ENCODE assay signal across 15 mouse cellular contexts in the genomic region with DNA sequence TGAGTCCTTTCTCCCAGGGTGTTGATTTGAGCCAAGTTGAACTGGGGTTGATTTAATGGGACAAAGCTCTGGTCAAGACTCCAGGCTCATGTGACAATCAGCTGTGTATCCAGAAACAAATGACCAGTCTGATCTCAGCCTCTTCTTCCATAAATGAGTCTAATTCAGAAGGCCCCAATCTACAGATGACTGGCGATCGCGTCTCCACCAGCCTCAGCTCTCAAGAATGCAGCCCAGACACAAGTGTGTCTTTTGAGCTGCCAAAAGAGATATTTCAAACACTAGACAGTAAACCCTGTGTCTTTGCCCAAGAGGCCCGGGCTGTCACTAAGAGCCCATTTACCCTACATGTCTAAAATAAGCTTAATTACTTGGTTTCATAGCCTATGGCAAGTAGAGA.
DNase-seq lines count a peak whose midpoint lies in the region.
"Had no signal": no experiment of that assay in that cellular context is flagged by ENCODE, and none has a peak within 500 bp of the region (broad histone marks: within the 10 kb centered on the region; RNA-seq: fewer than 3 reads in every experiment).

No protein-coding gene starts in this region.

- DNase-seq in layer of hippocampus, adult 11-12 months (ENCODE audit: low spot score): peak; percentile 28
- no peak for DNase-seq in layer of hippocampus, postnatal 10 days (ENCODE audit: low spot score in 2 of 2)
- DNase-seq in left cerebral cortex, adult 9 months (ENCODE audit: low spot score in 2 of 2): peak; percentile 33 to 35
- no peak for DNase-seq in left cerebral cortex, adult 18-20 months (ENCODE audit: low spot score in 2 of 2)
- DNase-seq in retina, embryonic 14.5 days (ENCODE audit: low spot score): peak; percentile 57
- no peak for DNase-seq in embryo, embryonic 9.5 days (ENCODE audit: extremely low spot score)
- DNase-seq: adrenal gland, adult 2 months; adrenal gland, postnatal 36 days; B cell, adult 2 months; cerebellum, adult 8-10 months; embryo, embryonic 11 days; gastrocnemius, postnatal 25 days; heart, adult 18-20 months; heart, postnatal 4 days; kidney, postnatal 25 days had no signal

Comparison
In these comparisons a context has a peak if more than half of its experiments do, and no peak if none do; other contexts are left out.
1. DNase-seq: peak in layer of hippocampus, adult 11-12 months (single experiment), left cerebral cortex, adult 9 months (2 of 2) and retina, embryonic 14.5 days (single experiment); none in layer of hippocampus, postnatal 10 days (0 of 2), left cerebral cortex, adult 18-20 months (0 of 2) and embryo, embryonic 9.5 days (single experiment).